Mouse (Mus musculus) neural tube, embryonic 14.5 days (tissue): ENCODE results near the gene Zcchc8. TPM values are rescaled to one million over a fixed set of nuclear protein-coding genes. Genes with fewer than 3 reads are reported as not detected.
"Not testable (repeated sequence)": the region's sequence is repeated elsewhere in the genome, so short reads cannot be mapped to it uniquely, and the experiment has no call there.

Experiments
- ATAC-seq: fragments of 200-750 bp; cut with Nextera tagmentation; 2 replicates; pipeline ENCODE4 v1.8.0; 2017; ENCODE audit warnings: low read depth, mild to moderate bottlenecking, moderate TSS enrichment, moderate library complexity
- H3K27ac ChIP-seq: fragments of 300-500 bp; sonication (generic); 2 replicates; pipeline ENCODE4 v1.5.1; 2014; ENCODE audit warnings: low read depth, mild to moderate bottlenecking, control low read depth, low read length, moderate library complexity, mixed read lengths
- H3K27me3 ChIP-seq: fragments of 300-500 bp; sonication (generic); 2 replicates; pipeline ENCODE4 v1.6.1; 2014; ENCODE audit warnings: low read length; ENCODE audit not compliant: control insufficient read depth, insufficient read depth
- H3K36me3 ChIP-seq: fragments of 300-500 bp; sonication (generic); 2 replicates; pipeline ENCODE4 v1.6.1; 2014; ENCODE audit warnings: low read length, mixed read lengths; ENCODE audit not compliant: control insufficient read depth, insufficient read depth
- H3K4me1 ChIP-seq: fragments of 300-500 bp; sonication (generic); 2 replicates; pipeline ENCODE4 v1.6.1; 2014; ENCODE audit warnings: low read length; ENCODE audit not compliant: control insufficient read depth, insufficient read depth
- H3K4me2 ChIP-seq: fragments of 300-500 bp; sonication (generic); 2 replicates; pipeline ENCODE4 v1.6.1; 2014; ENCODE audit warnings: mild to moderate bottlenecking, low read depth, low read length, control low read depth
- H3K4me3 ChIP-seq: fragments of 300-500 bp; sonication (generic); 2 replicates; pipeline ENCODE4 v1.5.1; 2014; ENCODE audit warnings: low read depth, low read length, control low read depth, mixed read lengths
- H3K9ac ChIP-seq: fragments of 300-500 bp; sonication (generic); replicated peaks from 2 replicates; pipeline ENCODE4 v1.6.1; 2014; ENCODE audit warnings: low read depth, mild to moderate bottlenecking, control low read depth, low read length, mixed read lengths
- H3K9me3 ChIP-seq: fragments of 300-500 bp; sonication (generic); 2 replicates; pipeline ENCODE4 v1.6.1; 2016; ENCODE audit warnings: low read length; ENCODE audit not compliant: control insufficient read depth
- WGBS: fragments of 180-500 bp; shearing (Covaris S2); extraction: QIAGEN DNeasy Blood & Tissue Kit; methylation state at CpG from one replicate; pipeline ENCODE4 v1.1.7; 2014; 5-methylcytosine and 5-hydroxymethylcytosine counted together
- polyA plus RNA-seq: library from polyadenylated mRNA; unstranded; fragments of >200 nt; fragmentation: Nextera tagmentation; extraction: Ambion mirVana; gene quantifications from 2 replicates; pipeline ENCODE4 v1.2.1, GENCODE M21; 2014

Zcchc8 gene
- polyA plus RNA-seq, 1 experiment from 2014 or later = 72.5 TPM

DNA sequence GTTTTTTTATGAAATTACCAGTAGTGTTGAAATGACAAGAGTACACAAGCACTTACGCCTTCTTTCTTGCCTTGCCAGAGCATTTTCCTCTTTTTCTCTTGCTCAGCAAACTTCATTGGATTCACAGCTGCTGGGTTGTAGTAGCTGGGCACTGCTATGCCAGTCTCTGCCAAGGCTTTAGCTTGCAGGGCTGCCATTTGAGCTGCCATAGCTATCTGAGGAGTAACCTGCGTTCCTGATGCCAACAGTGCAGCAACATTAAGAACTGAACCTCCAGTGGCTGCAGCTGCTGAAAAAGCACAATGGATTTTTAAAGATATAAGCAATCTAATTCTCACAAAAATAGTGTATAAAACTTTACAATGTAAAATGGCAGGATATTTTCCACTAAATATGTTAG is 10.1 kb upstream of the Zcchc8 start:
- Histone ChIP-seq H3K9ac (no peak overlapping the region), H3K4me1 (no peaks in the 10 kb centered on the region), H3K27ac (no peak overlapping the region), H3K36me3 (peaks cover 79% of the 10 kb centered on the region), H3K4me2 (no peak overlapping the region), H3K27me3 (no peaks in the 10 kb centered on the region), H3K4me3 (no peak overlapping the region), H3K9me3 (no peaks in the 10 kb centered on the region)
- WGBS = 97% methylated on average over 2 of the region's 2 CpGs
- no peak for ATAC-seq

DNA sequence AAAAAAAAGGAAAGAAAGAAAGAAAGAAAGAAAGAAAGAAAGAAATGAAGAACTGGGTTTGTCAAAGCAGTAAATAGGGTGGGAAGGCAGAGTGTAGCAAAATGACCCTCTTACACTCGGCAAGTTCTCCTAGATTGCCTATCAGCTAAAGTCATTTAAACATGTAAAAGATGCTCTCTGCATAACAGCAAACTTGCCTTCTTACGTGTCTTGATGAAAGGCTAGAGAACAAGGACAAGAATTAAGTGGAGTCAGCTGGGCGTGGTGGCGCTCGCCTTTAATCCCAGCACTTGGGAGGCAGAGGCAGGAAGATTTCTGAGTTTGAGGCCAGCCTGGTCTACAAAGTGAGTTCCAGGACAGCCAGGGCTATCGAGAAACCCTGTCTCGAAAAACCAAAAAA is 2.9 kb upstream of the Zcchc8 start:
- 87% methylated on average over 7 of the region's 7 CpGs for WGBS
- not testable (repeated sequence) for H3K9me3 ChIP-seq, H3K4me2 ChIP-seq, H3K27me3 ChIP-seq, H3K4me1 ChIP-seq, ATAC-seq, H3K27ac ChIP-seq, H3K9ac ChIP-seq, H3K4me3 ChIP-seq
- H3K36me3 ChIP-seq = peaks cover 14% of the 10 kb centered on the region; the same call in 1 of the 2 replicates

DNA sequence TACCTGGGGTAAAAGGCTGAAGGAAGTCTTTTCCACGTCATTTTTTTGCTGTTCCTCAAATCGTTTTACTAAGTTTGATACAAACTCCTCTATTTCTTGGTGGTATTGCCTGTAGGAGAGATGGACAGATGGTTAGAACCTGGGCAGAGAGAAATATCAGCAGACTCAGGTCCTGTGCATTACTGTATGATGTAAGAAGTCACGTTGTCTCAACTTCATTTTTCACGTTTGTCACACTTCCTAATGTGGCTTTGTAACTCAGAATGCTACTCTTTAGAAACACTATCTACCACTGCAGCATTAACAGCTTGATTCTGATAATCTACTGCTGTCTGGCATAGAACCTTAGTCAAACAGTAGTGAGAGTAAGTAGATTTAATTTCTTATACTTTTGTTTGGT is 6.3 kb downstream of the Zcchc8 start:
- Histone ChIP-seq H3K4me2 (no peak overlapping the region), H3K4me1 (peaks cover 8% of the 10 kb centered on the region), H3K9me3 (no peaks in the 10 kb centered on the region), H3K27me3 (no peaks in the 10 kb centered on the region), H3K27ac (no peak overlapping the region), H3K36me3 (peaks cover 55% of the 10 kb centered on the region), H3K9ac (no peak overlapping the region), H3K4me3 (no peak overlapping the region)
- no peak for ATAC-seq
- WGBS = 95% methylated on average over 4 of the region's 4 CpGs

DNA sequence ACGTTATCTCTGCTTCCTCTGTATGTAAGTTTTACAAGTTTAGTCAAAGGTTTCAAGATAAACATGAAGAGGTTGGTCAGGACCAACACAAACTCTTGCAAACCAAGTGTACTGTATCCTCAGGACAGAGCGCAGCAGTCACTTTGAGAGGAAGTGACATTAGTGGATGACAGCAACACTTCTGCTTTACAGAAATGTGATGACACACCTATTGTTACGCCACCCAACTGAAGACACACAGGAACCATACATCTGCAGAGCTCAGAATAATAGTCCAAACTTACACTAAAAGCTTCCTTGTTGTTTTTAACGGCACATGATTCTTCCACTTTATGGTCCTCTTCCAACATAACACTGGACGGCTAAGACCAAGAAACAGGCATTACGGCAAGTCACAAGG is 7.1 kb downstream of the Zcchc8 start:
- H3K9ac ChIP-seq = no peak overlapping the region
- peaks cover under 1% of the 10 kb centered on the region; the same call in 1 of the 2 replicates for H3K4me1 ChIP-seq
- no peak for ATAC-seq
- WGBS = 97% methylated on average over 6 of the region's 6 CpGs
- no peaks in the 10 kb centered on the region for H3K27me3 ChIP-seq
- no peaks in the 10 kb centered on the region for H3K9me3 ChIP-seq
- no peak overlapping the region for H3K4me2 ChIP-seq
- no peak overlapping the region for H3K27ac ChIP-seq
- H3K4me3 ChIP-seq = no peak overlapping the region
- peaks cover 58% of the 10 kb centered on the region for H3K36me3 ChIP-seq

DNA sequence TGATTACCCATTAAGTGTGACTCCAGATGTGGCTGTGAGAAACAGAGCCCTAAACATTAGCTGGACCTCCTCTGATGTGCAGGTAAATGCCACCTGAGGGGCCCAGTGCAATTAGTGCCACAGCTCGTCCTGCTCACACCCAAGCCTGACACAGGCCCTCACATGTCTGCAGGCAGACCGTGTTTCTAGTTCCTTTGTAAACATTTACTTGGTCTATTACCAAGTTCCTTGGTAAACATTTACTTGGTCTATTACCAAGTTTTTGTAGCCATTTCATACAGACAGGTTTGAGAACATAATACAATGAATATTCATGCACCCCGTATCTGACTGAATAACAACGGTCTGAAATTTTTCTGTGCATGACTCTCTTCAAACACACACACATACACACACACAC is 11.3 kb downstream of the Zcchc8 start:
- H3K4me2 ChIP-seq = no peak overlapping the region
- no peak for ATAC-seq
- H3K36me3 ChIP-seq = peaks cover 77% of the 10 kb centered on the region
- 88% methylated on average over 4 of the region's 4 CpGs for WGBS
- no peaks in the 10 kb centered on the region for H3K4me1 ChIP-seq
- no peak overlapping the region for H3K27ac ChIP-seq
- no peak overlapping the region for H3K4me3 ChIP-seq
- H3K9ac ChIP-seq = no peak overlapping the region
- no peaks in the 10 kb centered on the region for H3K27me3 ChIP-seq
- no peaks in the 10 kb centered on the region for H3K9me3 ChIP-seq

DNA sequence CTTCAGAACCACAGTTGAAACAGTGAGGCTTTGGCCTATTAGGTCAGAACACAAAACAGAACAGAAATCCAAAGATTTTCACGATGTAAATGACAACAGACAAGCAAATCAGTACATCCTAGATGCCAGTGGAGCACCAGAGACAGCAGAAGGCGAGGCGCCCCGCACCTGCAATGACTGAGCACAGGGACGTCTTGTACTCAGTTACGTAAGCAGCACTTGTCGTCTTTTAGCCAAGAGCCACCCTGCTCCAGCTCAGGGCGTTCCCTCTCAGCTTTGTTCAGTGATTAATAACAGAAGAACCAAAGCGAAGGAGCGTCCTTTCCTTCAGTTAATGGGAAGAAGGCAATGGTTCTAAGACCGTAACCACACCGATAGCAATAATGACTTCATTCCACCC is 12.3 kb downstream of the Zcchc8 start:
- no peak for ATAC-seq
- Histone ChIP-seq H3K27me3 (no peaks in the 10 kb centered on the region), H3K9me3 (no peaks in the 10 kb centered on the region), H3K9ac (no peak overlapping the region), H3K4me3 (no peak overlapping the region), H3K36me3 (peaks cover 74% of the 10 kb centered on the region), H3K4me1 (no peaks in the 10 kb centered on the region), H3K4me2 (no peak overlapping the region), H3K27ac (no peak overlapping the region)
- 92% methylated on average over 12 of the region's 12 CpGs for WGBS

DNA sequence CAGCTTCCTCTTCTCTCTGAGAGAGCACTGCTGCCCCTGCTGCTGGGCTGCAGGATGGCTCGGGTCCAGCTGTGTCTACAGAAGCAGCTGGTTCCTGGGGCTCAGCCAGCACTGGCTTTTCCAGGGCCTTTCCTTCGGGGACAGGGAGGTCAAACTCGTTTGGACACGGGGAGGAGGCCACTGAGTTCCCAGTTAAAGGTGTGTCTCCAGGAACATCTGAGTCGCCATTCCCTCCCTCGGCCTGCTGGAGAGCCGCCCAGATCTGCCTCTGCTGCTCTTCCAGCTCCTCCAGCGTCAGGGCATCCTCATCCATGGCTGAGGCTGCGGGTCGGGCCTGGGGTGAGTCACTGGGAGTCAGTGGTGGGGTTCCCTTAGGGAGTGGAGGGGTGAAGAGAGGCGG is 20.3 kb downstream of the Zcchc8 start:
- no peak for ATAC-seq
- Histone ChIP-seq H3K9ac (no peak overlapping the region), H3K4me2 (no peak overlapping the region), H3K27ac (no peak overlapping the region), H3K4me1 (no peaks in the 10 kb centered on the region), H3K4me3 (no peak overlapping the region), H3K27me3 (no peaks in the 10 kb centered on the region), H3K36me3 (peaks cover 54% of the 10 kb centered on the region), H3K9me3 (no peaks in the 10 kb centered on the region)
- WGBS = 80% methylated on average over 11 of the region's 11 CpGs

DNA sequence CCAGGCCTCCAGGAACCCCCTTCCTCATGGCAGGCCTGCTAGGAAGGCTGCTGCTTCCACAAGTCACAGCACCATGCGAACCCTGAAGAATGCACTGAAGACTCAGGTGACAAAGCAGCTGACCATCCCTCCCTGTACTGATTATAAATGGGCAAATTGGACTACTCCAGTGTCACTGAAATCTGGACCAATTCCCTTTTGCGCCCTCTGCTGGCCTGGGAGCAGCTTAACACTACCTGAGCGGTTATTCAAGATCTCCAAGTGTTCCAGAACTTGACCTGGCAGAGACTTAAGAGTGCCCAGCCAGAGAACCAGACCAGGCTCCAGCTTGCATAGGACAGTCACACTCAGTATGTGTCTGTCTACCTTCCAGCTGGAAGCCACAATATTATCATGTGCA is 21.7 kb downstream of the Zcchc8 start:
- 24% methylated on average over 3 of the region's 3 CpGs for WGBS
- Histone ChIP-seq H3K4me3 (no peak overlapping the region), H3K27me3 (no peaks in the 10 kb centered on the region), H3K4me2 (no peak overlapping the region), H3K27ac (no peak overlapping the region), H3K9me3 (no peaks in the 10 kb centered on the region), H3K4me1 (no peaks in the 10 kb centered on the region), H3K36me3 (peaks cover 48% of the 10 kb centered on the region), H3K9ac (no peak overlapping the region)
- no peak for ATAC-seq

DNA sequence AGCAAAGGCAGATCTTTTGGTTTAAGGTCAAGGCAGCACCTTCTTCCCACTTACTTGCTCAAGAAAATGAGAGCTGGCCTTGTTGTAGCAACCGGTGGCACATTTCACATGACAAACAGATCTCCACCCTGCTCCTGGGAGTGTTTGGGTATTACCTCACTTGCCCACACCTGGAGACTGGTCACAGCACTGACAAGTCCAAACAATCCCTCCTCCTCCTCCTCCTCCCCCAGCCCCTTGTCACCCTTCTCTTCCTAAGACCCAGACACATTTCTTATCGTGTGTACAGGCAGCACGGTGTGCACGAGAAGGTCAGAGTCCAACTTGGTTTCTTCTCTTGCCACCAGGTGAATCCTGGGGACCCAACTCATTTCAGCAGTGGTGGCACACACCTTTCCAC is 23.9 kb downstream of the Zcchc8 start:
- H3K36me3 ChIP-seq = peaks cover 31% of the 10 kb centered on the region
- H3K27me3 ChIP-seq = no peaks in the 10 kb centered on the region
- no peaks in the 10 kb centered on the region for H3K4me1 ChIP-seq
- H3K4me3 ChIP-seq = no peak overlapping the region
- no peak overlapping the region for H3K27ac ChIP-seq
- no peaks in the 10 kb centered on the region for H3K9me3 ChIP-seq
- H3K9ac ChIP-seq = no peak overlapping the region
- no peak overlapping the region for H3K4me2 ChIP-seq
- ATAC-seq = no peak
- 88% methylated on average over 4 of the region's 4 CpGs for WGBS

DNA sequence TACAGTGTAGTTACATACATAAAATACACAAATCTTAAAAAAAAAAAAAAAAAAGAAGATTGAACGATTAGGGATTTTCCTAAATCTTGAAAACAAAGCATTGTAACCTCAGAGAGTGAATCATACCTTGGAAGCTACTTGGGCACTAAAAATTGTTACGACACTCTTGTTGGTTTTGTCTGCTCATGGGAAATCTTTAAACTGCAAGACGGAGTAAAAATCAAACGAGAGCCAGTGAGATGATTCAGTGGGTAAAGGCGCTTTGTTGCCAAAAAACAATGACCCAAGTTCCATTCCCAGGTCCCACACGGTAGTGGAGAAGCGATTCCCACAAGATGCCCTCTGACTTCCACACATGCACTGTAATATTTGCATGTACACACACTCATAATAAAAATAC is 24.7 kb downstream of the Zcchc8 start:
- WGBS = 90% methylated on average over 7 of the region's 7 CpGs

More for the DNA sequence above, 24.7 kb downstream of the Zcchc8 start:
- Histone ChIP-seq H3K27ac (no peak overlapping the region), H3K36me3 (peaks cover 26% of the 10 kb centered on the region), H3K4me1 (no peaks in the 10 kb centered on the region), H3K4me2 (no peak overlapping the region), H3K9me3 (no peaks in the 10 kb centered on the region), H3K27me3 (no peaks in the 10 kb centered on the region), H3K9ac (no peak overlapping the region), H3K4me3 (no peak overlapping the region)
- ATAC-seq = no peak
